Mouse (Mus musculus) cerebellum, adult 9-10 months (tissue): ENCODE results near the gene Pdcd11.
A peak's percentile ranks its signal among the peaks of the same experiment; 100 is the strongest.

Experiments
- DNase-seq: peaks from one replicate; pipeline ENCODE4 v3.0.0; 2022

Gene Pdcd11

DNA sequence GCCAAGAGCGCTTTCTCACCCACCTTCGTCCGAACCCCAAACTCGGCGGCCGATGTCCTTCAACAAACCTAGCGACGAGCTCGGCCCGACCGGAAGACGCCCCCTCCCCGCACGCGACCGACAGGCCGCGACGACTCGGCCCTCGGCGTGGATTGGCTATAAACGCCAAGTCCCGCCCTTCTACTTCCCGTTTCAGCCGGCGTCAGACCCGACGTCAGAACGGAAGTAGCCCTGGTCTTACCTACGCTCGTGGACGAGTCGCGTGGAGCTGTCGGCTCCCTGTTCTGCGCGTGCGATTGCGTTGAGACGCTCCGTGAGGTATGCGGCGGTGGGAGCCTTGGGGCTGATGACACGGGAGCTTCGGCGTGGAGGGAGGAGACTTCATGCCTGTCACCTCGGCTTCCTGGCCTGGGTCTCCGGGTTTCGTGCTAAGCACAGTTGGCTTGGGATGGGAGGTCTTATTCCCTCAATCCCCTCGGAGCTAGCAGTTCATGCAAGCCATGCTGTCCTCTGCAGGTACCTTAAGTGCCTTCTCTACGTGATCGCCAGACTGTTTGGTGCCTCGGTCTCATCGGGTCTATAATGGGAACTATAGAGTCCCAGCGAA lies at the start of gene Pdcd11, which contains the start of gene Usmg5:
Gene Pdcd11, plus strand, starts transcription at position 219 of the 607 bp plus-strand sequence.
Gene Usmg5, minus strand, starts transcription at position 98 of the 607 bp plus-strand sequence.
- DNase-seq: peak; percentile 95

DNA sequence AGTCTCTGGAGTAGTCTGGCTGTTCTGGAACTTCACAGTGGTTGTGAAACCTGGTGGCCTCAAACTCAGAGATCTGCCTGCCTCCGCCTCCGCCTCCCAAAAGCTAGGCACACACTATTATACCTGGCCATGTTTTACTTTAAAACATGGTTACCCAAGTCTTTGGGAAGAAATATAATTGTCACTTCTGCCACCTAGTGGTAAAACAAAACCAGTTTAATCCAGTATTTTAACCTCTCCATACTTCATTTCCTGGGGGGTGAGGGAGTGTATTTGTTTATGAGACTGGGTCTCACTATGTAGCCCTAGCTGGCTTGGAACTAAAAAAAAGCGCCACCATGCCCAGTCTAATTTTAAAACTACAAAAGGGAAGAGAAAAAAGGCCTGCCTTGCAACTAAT lies 47.0 kb upstream of the Pdcd11 start:
- DNase-seq: no peak

DNA sequence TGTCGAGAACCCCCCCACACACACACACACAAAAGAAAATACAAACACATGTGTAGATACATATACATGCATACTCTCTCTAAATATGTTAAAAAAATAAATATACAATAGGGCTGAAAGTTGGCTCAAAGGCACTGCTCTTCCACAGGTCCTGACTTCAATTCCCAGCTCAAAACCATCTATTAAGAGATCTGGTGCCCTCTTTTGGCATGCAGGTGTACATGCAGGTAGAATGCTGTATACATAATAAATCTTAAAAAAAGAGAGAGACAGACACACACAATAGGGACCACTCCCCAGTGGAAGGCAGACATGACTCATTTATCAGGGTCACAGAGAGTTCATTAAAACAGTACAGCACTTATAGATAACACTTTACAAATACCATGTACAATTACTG lies 44.2 kb upstream of the Pdcd11 start:
- no peak for DNase-seq

DNA sequence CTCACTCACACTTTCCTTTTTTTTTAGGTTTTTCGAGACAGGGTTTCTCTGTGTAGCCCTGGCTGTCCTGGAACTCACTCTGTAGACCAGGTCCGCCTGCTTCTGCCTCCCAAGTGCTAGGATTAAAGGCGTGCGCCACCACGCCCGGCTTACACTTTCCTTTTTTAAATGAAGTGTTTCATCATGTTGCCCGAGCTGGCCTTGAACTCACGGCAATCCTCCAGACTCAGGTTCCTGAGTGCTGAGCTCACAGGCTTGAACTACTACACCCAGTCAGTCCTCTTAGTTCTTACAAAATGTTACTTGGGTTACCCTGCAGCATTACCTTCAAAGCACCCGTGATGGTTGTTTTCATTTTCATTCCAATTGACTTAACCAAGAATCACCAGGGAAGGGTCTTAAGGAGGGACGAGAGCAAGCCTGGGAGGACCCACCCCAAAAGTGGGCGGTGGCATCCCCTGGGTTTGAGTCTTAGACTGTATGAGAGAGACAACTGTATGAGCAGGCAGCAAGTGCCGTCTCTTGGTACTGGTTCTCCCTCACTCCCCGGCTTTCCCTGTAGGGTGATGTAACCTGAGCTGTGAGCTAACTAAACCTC lies 43.2 kb upstream of the Pdcd11 start:
- DNase-seq: no peak

DNA sequence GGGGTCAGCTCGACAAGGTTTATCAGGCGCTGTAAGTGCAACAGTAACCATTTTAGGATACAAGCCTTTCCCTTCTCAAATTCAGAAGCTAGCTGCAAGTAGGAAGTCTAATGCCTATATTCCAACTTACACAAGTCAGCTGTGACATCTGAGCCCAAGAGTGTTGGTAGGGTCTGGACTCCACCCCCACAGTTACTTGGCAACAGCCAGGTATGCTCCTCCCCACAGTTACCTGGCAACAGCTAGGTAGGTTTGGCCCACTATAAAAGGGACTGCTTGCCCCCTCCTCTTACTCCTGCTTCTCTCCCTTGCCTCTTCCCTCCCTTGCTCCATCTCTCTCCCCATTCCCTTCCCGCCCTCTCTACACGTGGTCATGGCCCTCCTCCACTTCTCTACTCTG lies 41.5 kb upstream of the Pdcd11 start:
- no peak for DNase-seq

DNA sequence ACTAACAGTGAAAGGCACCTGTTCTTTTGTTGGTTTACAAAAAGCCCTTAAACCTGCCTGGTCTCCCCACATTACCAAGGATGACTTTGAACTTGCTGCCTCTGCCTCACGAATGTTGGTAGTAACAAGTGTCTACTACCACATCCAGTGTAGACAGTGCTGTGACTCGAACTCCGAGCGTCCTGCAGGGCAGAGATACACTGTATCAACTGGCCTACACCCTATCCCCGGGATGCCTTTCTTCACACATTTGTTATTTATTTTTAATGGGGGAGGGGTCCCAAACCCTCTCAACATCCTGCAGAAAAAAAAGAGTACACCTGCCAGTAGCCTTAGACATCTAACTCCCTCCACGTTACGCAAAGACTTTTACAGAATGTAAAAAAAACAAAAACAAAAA lies 40.7 kb upstream of the Pdcd11 start:
- peak; percentile 47 for DNase-seq

DNA sequence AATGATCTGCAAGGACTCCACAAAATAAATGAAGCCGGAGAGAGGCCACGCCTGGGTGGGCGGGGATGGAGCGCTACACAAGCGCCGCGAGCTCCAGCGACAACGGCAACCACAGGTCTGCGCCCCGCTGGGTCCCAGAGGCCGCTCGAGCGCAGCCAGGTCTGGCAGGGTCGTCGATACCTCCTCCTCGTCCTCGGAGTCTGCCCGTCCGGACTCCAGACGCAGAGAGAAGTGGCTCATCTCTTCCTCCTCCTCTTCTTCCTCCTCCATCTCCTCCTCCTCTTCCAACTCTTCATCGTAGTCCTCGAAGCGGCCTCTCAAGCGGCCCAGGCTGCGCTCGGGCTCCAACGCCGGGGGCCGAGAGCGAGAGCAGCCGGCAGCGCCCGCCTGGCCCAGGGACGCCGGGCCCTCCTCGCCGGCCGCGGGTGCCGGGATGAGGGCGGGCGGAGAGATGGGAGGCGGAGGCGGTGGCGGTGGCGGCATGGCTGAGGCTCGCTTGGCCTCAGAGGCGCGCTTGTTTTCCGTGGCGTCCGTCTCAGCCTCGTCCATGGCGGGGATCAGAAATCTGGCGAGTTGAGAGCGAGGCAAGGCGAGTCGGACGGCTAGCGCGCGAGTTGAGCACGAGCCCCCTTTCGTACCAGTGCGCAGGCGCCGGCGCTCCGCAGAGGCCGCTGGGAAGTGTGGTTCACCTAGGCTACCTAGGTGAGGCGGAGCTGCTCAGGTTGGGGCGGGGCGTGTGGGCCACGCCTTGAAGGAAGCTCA lies 40.1 kb upstream of the Pdcd11 start, which contains the start of gene Pcgf6:
Gene Pcgf6, minus strand, starts transcription at position 636 of the 762 bp plus-strand sequence.
- peak; percentile 86 for DNase-seq

DNA sequence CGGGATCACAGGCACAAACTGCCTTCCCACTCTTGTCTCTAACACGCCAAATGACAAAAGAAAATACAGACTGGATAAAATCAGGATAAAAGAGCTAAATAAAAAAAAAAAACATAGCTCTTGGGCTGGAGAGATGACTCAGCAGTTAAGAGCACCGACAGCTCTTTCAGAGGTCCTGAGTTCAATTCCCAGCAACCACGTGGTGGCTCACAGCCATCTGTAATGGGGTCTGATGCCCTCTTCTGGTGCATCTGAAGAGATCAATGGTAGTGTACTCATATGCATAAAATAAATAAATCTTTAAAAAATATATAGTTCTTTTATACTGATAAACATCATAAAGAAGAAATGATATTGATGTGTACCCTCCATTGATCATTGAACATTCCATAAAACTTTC lies 37.6 kb upstream of the Pdcd11 start:
- no peak for DNase-seq

DNA sequence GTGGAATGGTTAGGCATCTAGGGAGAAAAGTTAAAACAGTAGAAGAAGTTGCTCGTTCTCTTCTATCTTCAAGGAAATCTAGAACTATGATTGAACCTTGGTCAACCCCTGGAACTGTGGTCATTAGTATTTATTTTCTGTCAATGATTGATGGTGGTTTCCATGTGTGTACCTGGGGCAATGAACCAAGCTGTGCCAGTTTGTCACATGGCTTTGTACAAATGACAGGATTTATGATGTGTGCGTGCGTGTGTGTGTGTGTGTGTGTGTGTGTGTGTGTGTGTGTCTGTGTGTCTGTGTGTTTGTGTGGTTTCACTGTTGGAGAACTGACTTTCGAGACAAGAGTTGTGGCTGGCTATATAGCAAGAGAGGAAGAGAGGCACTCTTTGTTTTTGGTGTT lies 37.1 kb upstream of the Pdcd11 start:
- DNase-seq: no peak

DNA sequence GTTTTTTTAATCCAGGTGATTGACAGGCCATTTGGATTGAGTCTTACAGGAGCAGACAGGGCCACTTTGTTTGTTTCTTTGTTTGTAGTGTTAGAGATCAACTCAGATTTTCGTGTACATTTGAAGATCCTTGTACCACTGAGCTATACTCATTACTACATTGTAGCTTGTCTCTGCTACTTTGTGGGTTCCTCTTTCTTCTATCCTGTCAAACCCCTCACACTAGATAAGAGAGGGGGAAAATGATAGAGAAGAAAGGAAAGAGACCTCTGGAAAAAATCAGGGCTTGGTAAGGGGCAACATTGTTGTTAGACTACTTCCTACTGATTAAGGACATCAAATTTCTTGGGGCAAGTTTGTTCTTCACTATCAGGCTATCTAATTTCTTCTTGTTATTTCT lies 32.9 kb upstream of the Pdcd11 start:
- no peak for DNase-seq

DNA sequence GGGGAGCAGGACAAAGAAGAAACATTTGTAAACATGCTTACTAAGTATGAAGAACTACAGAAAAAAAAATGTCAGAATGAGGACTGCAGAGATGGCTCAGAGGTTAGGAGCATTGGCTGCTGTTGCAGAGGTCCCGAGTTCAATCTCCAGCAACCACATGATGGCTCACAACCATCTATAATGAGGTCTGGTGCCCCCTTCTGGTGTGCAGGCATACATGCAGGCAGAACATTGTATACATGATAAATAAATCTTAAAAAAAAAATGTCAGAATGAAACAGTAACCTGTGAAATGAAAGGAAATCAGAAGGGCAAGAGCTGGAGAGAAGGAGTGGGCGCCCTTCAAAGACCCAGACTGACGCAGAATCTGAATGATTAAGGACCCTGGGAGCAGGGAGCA lies 24.7 kb upstream of the Pdcd11 start:
- no peak for DNase-seq

DNA sequence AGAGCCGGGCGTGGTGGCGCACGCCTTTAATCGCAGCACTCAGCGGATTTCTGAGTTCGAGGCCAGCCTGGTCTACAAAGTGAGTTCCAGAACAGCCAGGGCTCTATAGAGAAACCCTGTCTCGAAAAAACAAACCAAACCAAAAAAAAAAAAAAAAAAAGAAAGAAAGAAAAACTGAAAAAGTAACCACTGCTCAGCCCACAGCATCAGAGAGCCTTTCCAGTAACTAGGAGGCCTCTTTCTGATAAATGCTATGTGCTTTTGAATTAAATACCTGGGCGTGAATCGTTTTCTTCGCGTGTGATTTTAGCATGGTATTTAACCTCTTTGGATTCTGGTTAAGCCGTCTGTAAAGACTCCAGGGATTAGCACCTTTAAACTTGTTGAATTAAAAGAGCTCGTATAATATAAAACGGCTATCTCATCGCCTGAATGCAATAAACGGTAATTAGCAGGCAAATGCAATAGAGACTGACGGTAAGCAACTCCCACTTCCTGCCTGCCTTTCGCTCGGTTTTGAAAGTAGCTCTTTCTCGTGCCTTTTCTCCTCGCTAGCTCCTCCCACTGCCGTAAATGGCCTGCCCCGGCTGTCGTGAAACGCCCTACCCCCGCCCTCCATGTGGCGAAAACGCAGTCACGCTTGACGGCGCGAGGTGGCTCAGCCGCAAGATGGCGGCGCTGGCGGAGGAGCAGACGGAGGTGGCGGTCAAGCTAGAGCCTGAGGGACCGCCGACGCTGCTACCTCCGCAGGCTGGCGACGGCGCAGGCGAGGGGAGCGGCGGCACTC lies 23.3 kb upstream of the Pdcd11 start, which contains the start of gene Taf5:
Gene Taf5, plus strand, starts transcription at position 651 of the 787 bp plus-strand sequence.
- peak; percentile 96 for DNase-seq

DNA sequence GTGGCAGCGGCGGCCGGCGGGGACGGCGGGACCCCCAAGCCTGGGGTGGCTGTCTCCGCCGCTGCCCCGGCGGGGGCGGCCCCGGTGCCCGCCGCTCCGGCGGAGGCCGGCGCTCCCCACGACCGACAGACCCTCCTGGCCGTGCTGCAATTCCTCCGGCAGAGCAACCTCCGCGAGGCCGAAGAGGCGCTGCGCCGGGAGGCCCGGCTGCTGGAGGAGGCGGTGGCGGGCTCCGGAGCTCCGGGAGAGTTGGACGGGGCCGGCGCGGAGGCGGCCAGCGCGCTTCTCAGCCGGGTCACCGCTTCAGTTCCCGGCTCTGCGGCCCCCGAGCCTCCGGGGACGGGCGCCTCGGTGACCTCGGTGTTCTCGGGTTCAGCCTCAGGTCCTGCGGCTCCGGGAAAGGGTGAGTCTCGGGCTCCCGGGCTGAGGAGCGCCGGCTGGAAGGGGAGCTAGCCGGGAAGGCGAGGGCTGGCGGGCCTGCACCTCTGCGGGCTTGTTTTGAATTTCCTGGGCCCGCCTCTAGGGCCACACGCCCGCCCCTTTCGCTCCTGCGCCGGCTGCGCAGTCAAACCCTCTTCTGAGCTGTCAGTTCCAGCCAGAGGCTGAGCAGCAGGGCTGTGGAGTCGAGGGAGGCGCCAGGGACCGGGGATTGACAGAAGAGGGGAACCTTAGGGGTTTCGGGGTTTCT lies 22.5 kb upstream of the Pdcd11 start:
- DNase-seq: peak; percentile 71

DNA sequence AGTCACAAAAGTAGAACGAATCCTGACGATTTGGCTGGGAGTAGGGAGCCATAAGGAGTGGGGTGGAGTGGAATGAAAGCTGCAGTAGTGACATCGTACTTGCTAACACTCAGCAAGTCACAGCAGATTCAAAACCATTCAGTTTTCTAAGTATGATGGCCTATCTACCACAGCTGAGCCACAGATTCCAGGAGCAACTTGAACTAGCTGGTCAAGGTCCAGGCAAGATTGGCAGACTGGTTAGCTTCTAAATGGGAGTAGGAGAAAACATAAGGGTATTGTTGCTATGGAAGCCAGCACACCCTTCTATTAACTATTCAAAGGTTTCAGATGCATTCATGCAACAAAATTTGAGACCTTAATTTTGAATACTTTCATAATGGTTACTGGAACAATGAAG lies 2.3 kb upstream of the Pdcd11 start:
- no peak for DNase-seq

DNA sequence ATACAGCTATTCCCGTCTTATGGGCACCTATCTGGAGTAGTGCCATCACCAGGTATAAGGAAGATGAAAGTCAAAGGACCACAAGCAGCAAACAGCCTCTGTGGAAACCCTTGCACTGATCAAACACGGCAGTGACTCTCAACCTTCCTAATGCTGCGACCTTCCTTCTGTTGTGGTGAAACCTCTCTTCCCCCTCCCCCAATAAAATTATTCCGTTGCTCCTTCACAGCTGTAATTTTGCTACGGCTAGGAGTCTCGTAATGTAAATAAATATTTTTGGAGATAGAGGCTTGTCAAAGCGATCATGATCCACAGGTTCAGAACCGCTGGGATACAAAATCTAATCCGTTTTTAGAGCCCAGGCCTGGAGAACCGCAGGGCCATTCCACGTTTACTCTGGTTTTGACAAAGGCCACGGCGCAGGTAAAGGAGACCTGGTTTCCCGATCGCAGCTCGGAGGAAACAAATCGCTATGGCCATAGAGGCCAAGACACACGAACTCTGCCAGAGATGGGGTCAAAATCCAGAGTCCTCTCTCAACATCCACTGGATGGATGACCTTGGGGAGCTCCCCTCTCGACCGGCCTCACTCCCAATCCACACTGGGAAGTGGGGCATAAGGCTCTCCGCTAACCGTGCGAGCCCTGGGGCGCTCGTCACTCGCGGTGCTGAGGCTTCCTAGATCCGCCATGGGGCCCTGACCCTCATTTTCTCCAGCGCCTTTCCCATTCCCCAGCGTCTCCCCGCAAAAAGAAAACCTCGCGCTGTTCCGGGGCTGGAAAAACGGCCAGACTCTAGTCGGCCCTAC lies 646 bp upstream of the Pdcd11 start:
- DNase-seq: peak; percentile 27

DNA sequence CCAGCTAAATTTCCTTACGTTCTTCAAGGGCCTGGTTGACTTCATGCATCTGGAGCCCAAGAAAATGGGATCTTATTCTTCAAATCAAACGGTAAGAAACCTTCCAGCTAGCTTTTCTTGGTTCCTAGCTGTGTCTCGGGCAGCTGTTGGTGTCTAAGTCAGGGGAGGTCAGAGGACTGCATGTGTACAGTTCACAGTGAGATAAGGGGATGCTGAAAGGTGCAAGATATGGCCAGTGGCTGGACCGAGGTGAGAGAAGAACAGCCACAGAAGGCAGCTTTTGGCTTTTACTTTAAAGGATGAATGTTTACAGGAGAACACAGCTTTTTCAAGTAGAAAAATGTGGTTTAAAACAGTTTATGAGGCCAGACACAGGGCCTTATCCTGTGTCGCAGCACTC lies 10.5 kb downstream of the Pdcd11 start:
- DNase-seq: no peak

DNA sequence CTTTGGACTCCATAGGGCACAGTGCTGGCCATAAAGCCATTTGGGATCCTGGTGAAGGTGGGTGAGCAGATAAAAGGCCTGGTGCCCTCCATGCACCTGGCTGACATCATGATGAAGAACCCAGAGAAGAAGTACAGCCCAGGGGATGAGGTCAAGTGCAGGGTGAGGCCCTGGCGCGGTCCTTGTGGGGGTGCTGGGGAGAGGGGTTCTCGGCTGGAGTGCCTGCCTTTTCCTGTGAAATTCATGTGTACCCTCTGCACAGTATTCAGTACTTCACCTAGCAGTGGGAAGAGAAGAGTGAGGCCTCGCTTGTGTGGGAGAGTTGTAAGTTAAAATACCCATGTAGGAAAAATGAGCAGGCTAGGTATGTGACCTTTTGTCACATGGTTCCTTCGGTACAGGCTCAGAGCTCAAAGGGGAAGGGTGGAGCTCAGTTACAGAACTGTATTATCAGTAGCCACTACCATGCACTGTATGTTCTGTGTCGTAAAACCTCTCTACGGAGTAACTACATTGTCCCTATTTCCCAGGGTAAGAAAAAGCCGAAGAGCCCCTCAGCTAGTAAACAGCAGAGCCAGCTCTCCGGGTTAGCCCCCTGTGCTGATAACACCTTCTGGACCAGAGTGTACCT lies 14.2 kb downstream of the Pdcd11 start:
- DNase-seq: no peak

DNA sequence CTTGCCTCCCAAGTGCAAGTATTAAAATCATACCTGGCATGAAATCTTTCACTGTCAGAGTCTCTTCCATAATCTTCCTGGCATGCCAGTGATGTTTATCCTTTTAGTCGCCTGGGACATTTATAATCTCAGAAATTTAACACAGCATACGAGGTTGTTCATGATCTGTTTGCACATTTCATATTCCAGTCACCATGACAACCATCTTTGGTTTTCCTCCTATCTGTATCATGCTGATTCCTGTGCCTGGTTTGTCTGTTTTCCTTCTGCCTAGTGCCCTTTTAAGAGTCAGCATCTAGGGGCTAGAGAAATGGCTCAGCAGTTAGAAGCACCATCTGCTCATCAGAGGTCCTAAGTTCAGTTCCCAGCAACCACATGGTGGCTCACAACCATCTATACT lies 28.1 kb downstream of the Pdcd11 start:
- DNase-seq: no peak

DNA sequence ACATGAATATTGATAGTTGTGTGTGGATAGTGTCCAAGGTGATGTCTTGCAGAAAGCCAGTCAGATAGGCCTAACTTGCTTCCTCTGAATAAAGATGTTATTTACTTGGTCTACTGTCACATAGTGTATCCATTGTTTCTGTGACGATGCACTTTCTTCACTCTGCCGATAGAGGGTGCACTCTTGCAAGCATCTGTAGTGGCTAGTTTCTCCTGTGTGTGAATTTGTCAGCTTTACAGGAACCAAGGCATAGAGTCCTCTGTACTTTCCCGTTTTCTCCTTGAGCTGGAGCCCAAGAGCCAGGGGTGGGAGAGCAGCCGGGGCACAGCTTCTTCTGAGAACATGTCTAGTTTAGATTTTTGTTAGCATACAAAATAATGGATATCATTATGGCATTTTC lies 30.5 kb downstream of the Pdcd11 start:
- peak; percentile 17 for DNase-seq

DNA sequence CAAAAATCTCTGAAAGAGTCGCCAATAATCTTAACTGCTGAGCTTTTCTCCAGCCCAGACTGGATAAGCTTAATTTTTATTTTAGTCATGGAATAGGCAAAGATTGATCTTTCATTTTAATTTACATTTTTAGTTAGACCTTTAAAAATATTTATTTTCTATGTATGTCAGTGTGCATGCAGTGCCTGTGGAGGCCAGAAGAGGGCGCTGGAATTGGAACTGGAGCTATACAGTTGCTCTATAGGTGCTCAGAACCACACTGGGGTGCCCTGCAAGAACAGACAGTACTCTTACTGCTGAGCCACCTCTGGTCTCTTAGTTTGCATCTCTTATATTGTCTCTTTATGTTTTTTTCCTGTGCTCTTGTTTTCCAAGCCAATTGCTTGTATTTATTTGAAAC lies 32.2 kb downstream of the Pdcd11 start:
- DNase-seq: no peak

DNA sequence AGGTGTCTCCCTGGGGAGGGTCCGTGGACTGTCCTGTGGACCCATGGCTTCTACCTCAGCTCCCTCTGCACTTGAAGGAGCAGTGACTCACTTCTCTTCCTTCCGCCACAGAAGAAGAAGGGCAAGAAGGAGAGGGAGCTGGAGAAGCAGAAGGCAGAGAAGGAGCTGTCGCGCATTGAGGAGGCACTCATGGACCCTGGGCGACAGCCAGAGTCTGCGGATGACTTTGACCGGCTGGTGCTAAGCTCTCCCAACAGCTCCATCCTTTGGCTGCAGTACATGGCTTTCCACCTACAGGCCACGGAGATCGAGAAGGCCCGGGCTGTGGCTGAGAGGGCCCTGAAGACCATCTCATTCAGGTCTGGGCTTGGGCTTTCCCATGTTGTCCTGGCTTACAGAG lies 37.6 kb downstream of the Pdcd11 start:
- DNase-seq: no peak
